Mouse (Mus musculus): ENCODE measurements around the gene Acvr1b. TPM values are rescaled to one million over a fixed set of nuclear protein-coding genes. Genes with fewer than 3 reads are reported as not detected.

Gene Acvr1b
- total and polyA plus RNA-seq, 3 experiments, result under 0.01 TPM; not detected in 2

GRCm38 (mm10) chr15:101220905-101221297, 47.0 kb downstream of the Acvr1b start:
- H3K4me1 ChIP-seq (ENCODE audit: insufficient read depth, low read depth, low read length), result no peaks in the 10 kb centered on the region
- no peak for DNase-seq (ENCODE audit: low spot score)
- peaks cover 63% of the 10 kb centered on the region for H3K9me3 ChIP-seq (replicated peaks)
- no peaks in the 10 kb centered on the region for H3K36me3 ChIP-seq (replicated peaks)
- TF ChIP-seq POLR2AphosphoS5 (IDR thresholded peaks at IDR 0.05; ENCODE audit: insufficient replicate concordance, low read depth, low read length), result no peak
- no peak for TF ChIP-seq GATA1 (IDR thresholded peaks at IDR 0.05; ENCODE audit: borderline replicate concordance, low read length)
- TF ChIP-seq TAL1 (conservative IDR thresholded peaks at IDR 0.05; ENCODE audit: low read depth, low read length), result no peak
- TF ChIP-seq GATA2 (IDR thresholded peaks at IDR 0.05; ENCODE audit: borderline replicate concordance, low read depth, low read length), result no peak
- no peak for TF ChIP-seq CTCF (IDR thresholded peaks at IDR 0.05; ENCODE audit: low read depth, low read length)
- ATAC-seq (ENCODE audit: extremely low read depth, insufficient number of reproducible peaks, low FRiP score, poor library complexity, severe bottlenecking), result no peak
- no peaks in the 10 kb centered on the region; the same call in 1 of the 2 replicates for H3K27me3 ChIP-seq (ENCODE audit: insufficient read depth, low read length)
- H3K4me3 ChIP-seq (ENCODE audit: low read depth, low read length), result no peak overlapping the region

DNA sequence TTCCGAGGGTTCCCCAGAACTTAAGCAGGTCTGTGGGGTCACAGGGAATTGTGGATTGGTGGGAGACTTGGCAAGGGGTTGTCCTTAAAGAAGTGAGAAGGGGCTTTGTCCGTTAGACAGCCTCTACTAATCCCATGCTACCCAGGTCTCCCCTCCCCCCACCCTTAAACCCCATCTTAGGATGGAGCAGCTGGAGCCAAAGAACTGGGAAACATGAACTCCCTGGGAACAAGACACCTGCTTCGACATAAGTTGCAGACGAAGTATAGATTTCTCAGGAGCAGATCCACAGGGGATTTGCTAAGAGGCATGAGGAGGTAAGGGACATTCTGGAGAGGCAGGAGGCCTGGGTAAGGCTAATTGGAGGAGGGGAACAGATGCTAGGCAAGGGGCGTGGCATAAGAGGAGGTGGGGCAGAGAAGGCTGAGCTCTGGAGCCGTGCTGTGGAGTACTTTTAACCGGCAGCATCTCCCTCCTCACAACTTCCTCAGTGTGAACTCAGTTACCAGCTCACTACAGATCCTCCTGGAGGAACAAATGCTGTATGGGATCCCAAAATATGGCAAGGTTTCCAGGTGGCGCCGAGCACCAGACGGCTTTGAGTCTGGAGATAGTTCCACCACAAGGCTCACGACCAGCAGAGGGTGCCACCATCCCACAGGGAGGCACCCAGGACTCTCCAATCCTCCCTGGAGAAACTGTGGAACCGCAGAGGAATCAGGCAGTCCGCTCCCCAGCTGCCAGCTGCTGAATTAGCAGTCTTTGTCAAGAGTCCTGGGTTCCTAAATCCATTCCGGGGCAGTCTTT, 47.6 kb downstream of the Acvr1b start:
- no peaks in the 10 kb centered on the region; the same call in 1 of the 2 replicates for H3K27me3 ChIP-seq (ENCODE audit: insufficient read depth, low read length)
- H3K36me3 ChIP-seq (replicated peaks), result no peaks in the 10 kb centered on the region
- no peak for ATAC-seq (ENCODE audit: extremely low read depth, insufficient number of reproducible peaks, low FRiP score, poor library complexity, severe bottlenecking)
- no peak overlapping the region; the same call in 1 of the 2 replicates for H3K4me3 ChIP-seq (ENCODE audit: low read depth, low read length)
- DNase-seq (ENCODE audit: low spot score), result no peak
- TF ChIP-seq GATA2 (IDR thresholded peaks at IDR 0.05; ENCODE audit: borderline replicate concordance, low read depth, low read length) (no peak), GATA1 (IDR thresholded peaks at IDR 0.05; ENCODE audit: borderline replicate concordance, low read length) (no peak), CTCF (IDR thresholded peaks at IDR 0.05; ENCODE audit: low read depth, low read length) (no peak), TAL1 (conservative IDR thresholded peaks at IDR 0.05; ENCODE audit: low read depth, low read length) (no peak), POLR2AphosphoS5 (IDR thresholded peaks at IDR 0.05; ENCODE audit: insufficient replicate concordance, low read depth, low read length) (no peak)
- no peaks in the 10 kb centered on the region for H3K4me1 ChIP-seq (ENCODE audit: insufficient read depth, low read depth, low read length)
- peaks cover 63% of the 10 kb centered on the region for H3K9me3 ChIP-seq (replicated peaks)

- DNase-seq (ENCODE audit: low spot score), result no peak
- Histone ChIP-seq H3K27me3 (ENCODE audit: insufficient read depth, low read length) (no peaks in the 10 kb centered on the region; the same call in 1 of the 2 replicates), H3K4me1 (ENCODE audit: insufficient read depth, low read depth, low read length) (no peaks in the 10 kb centered on the region), H3K4me3 (ENCODE audit: low read depth, low read length) (no peak overlapping the region), H3K36me3 (replicated peaks) (no peaks in the 10 kb centered on the region), H3K9me3 (replicated peaks) (peaks cover 73% of the 10 kb centered on the region)
- TF ChIP-seq CTCF (IDR thresholded peaks at IDR 0.05; ENCODE audit: low read depth, low read length), result no peak
- no peak for ATAC-seq (ENCODE audit: extremely low read depth, insufficient number of reproducible peaks, low FRiP score, poor library complexity, severe bottlenecking)
These were observed 49.1 kb downstream of the Acvr1b start for GRCm38 (mm10) chr15:101222897-101223482.

DNA sequence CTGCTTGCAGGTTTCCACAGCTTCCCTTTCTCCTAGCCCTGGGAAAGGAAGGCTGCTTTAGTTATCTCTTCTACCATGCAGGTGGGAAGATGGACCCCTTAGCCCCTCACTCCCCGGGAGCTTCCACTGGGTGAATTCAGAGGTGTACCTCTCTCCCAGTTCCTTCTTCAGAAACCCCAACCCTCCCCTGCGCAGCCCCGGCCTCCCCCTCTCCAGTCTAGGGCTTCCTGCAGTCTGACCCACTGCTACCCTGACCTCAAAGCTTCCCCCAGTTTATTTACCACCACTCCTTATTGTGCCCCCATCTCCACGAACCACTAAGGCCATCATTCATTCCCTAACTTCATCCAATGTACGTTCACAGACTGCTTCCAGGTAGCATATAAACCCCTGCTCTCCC, 49.7 kb downstream of the Acvr1b start:
- no peaks in the 10 kb centered on the region; the same call in 1 of the 2 replicates for H3K27me3 ChIP-seq (ENCODE audit: insufficient read depth, low read length)

DNA sequence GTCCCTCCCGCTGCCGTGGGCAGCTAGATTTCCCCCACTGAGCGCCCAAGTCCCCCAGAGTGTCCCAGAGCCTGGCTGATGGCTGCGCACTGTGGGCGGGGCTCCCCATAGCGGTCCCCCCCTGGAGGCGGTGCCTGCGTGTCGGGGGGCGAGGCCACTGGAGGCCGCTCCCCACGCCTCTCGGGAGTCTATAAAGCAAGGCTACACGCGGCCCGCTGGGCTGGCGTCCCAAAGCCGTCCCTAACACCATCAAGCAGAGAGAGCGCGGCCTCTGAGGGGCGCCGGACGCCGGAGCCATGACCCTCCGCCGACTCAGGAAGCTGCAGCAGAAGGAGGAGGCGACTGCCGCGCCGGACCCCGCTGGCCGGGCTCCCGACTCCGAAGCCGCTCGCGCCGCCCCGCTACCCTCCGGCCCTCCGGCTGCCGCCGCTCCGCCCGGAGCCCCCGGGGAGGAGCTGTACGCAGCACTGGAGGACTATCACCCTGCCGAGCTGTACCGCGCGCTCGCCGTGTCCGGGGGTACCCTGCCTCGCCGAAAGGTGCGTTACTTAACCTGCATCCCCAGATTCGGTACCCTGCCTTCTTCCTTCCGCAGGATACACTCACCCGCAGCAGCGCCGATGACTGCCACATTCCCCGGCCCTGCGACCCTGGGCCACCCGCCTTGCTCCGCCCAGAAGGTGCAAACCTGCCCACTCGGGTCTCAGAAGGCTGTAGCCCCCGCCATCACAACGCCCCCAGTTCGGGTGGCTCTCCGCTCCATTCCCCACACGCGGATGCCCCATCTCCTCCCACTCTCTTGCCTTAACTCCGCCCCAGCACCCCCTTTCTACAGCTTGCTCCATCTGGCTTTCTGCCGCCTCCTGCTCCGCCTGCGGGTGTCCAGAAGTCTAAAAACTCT, 50.4 kb downstream of the Acvr1b start, which contains the start of gene Grasp:
TSS of gene Grasp (plus strand) at position 183 of the 901 bp plus-strand sequence.
- Histone ChIP-seq H3K4me3 (ENCODE audit: low read depth, low read length) (no peak within 1 kb of the TSS; the same call in 1 of the 2 replicates), H3K27me3 (ENCODE audit: insufficient read depth, low read length) (no peaks in the 10 kb centered on the region; the same call in 1 of the 2 replicates), H3K4me1 (ENCODE audit: insufficient read depth, low read depth, low read length) (no peaks in the 10 kb centered on the region), H3K36me3 (replicated peaks) (no peaks in the 10 kb centered on the region), H3K9me3 (replicated peaks) (peaks cover 78% of the 10 kb centered on the region)
- ATAC-seq (ENCODE audit: extremely low read depth, insufficient number of reproducible peaks, low FRiP score, poor library complexity, severe bottlenecking), result no peak
- TF ChIP-seq GATA2 (IDR thresholded peaks at IDR 0.05; ENCODE audit: borderline replicate concordance, low read depth, low read length), result no peak
- TF ChIP-seq TAL1 (conservative IDR thresholded peaks at IDR 0.05; ENCODE audit: low read depth, low read length), result no peak
- TF ChIP-seq GATA1 (IDR thresholded peaks at IDR 0.05; ENCODE audit: borderline replicate concordance, low read length), result no peak
- no peak for TF ChIP-seq POLR2AphosphoS5 (IDR thresholded peaks at IDR 0.05; ENCODE audit: insufficient replicate concordance, low read depth, low read length)
- TF ChIP-seq CTCF (IDR thresholded peaks at IDR 0.05; ENCODE audit: low read depth, low read length), result no peak
- no peak for DNase-seq (ENCODE audit: low spot score)

More for the DNA sequence above, 49.7 kb downstream of the Acvr1b start:
- H3K9me3 ChIP-seq (replicated peaks), result peaks cover 75% of the 10 kb centered on the region
- no peak for ATAC-seq (ENCODE audit: extremely low read depth, insufficient number of reproducible peaks, low FRiP score, poor library complexity, severe bottlenecking)
- no peak overlapping the region for H3K4me3 ChIP-seq (ENCODE audit: low read depth, low read length)
- no peak for DNase-seq (ENCODE audit: low spot score)
- H3K36me3 ChIP-seq (replicated peaks), result no peaks in the 10 kb centered on the region
- H3K4me1 ChIP-seq (ENCODE audit: insufficient read depth, low read depth, low read length), result no peaks in the 10 kb centered on the region
- no peak for TF ChIP-seq POLR2AphosphoS5 (IDR thresholded peaks at IDR 0.05; ENCODE audit: insufficient replicate concordance, low read depth, low read length)
- no peak for TF ChIP-seq GATA2 (IDR thresholded peaks at IDR 0.05; ENCODE audit: borderline replicate concordance, low read depth, low read length)
- TF ChIP-seq GATA1 (IDR thresholded peaks at IDR 0.05; ENCODE audit: borderline replicate concordance, low read length), result no peak

DNA sequence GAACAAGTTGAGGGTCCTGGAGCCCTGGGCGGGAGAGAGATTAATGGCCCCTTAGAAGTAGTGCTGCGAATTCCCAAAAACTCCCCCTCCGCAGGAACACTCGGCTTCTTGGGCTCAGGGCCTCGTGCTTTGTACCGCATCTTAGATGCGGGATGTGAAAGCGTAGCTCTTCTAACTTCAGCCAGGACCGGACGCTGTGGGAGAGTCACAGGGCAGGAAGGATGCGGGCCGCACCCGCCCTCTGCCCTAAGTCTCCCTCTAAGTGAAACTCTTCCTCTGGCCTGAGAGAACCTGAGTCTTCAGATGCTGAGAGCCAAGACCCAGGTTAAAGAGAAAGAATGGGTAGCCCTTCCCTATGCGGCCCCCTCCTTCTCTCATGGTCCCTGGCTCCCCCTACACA, 51.1 kb downstream of the Acvr1b start:
- DNase-seq (ENCODE audit: low spot score), result no peak
- no peak for ATAC-seq (ENCODE audit: extremely low read depth, insufficient number of reproducible peaks, low FRiP score, poor library complexity, severe bottlenecking)
- no peak overlapping the region for H3K4me3 ChIP-seq (ENCODE audit: low read depth, low read length)
- no peaks in the 10 kb centered on the region for H3K36me3 ChIP-seq (replicated peaks)
- no peaks in the 10 kb centered on the region for H3K4me1 ChIP-seq (ENCODE audit: insufficient read depth, low read depth, low read length)
- H3K9me3 ChIP-seq (replicated peaks), result peaks cover 78% of the 10 kb centered on the region
- no peak for TF ChIP-seq POLR2AphosphoS5 (IDR thresholded peaks at IDR 0.05; ENCODE audit: insufficient replicate concordance, low read depth, low read length)
- no peak for TF ChIP-seq TAL1 (conservative IDR thresholded peaks at IDR 0.05; ENCODE audit: low read depth, low read length)
- no peak for TF ChIP-seq GATA2 (IDR thresholded peaks at IDR 0.05; ENCODE audit: borderline replicate concordance, low read depth, low read length)
- TF ChIP-seq GATA1 (IDR thresholded peaks at IDR 0.05; ENCODE audit: borderline replicate concordance, low read length), result no peak
- TF ChIP-seq CTCF (IDR thresholded peaks at IDR 0.05; ENCODE audit: low read depth, low read length), result no peak
- no peaks in the 10 kb centered on the region; the same call in 1 of the 2 replicates for H3K27me3 ChIP-seq (ENCODE audit: insufficient read depth, low read length)
